Mouse (Mus musculus) G1E (cell line): ENCODE results near the gene Gm17268.

Source experiments
- CTCF ChIP-seq: IDR thresholded peaks from 2 replicates; pipeline ENCODE4 v1.5.1; 2012; ENCODE audit warnings: low read depth, low read length, inconsistent platforms, mixed read lengths
- GATA1 ChIP-seq: IDR thresholded peaks from 2 replicates; pipeline ENCODE4 v1.6.1; 2012; ENCODE audit warnings: borderline replicate concordance, low read length, inconsistent platforms, mixed read lengths

DNA sequence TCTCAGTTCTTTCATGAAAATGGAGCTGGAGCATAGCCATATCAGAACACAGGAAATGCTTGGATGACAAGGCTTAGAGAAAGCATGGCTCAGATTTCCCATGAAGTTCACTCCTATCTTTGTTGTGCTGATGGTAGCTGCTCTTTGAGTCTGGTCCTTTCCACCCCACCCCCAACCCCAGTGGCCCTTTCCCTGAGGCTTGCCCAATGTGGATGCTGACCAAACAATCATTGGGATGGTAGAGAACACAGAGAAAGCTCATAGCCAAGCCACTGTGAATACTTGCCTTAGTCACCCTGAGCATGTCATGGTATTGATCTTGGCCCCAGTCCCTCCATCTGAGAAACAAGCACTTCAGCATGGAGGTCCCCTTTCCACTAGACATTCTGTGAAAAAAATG lies 6.2 kb downstream of the Gm17268 start:
- no peak for TF ChIP-seq CTCF
- TF ChIP-seq GATA1: no peak
